Mouse (Mus musculus) neural tube, embryonic 14.5 days (tissue): ENCODE data around the gene Srm. TPM values are rescaled to one million over a fixed set of nuclear protein-coding genes. Genes with fewer than 3 reads are reported as not detected.

Experiments used
- ATAC-seq: fragments of 200-750 bp; cut with Nextera tagmentation; 2 replicates; pipeline ENCODE4 v1.8.0; 2017; ENCODE audit warnings: low read depth, mild to moderate bottlenecking, moderate TSS enrichment, moderate library complexity
- H3K27ac ChIP-seq: fragments of 300-500 bp; sonication (generic); 2 replicates; pipeline ENCODE4 v1.5.1; 2014; ENCODE audit warnings: low read depth, mild to moderate bottlenecking, control low read depth, low read length, moderate library complexity, mixed read lengths
- H3K27me3 ChIP-seq: fragments of 300-500 bp; sonication (generic); 2 replicates; pipeline ENCODE4 v1.6.1; 2014; ENCODE audit warnings: low read length; ENCODE audit not compliant: control insufficient read depth, insufficient read depth
- H3K36me3 ChIP-seq: fragments of 300-500 bp; sonication (generic); 2 replicates; pipeline ENCODE4 v1.6.1; 2014; ENCODE audit warnings: low read length, mixed read lengths; ENCODE audit not compliant: control insufficient read depth, insufficient read depth
- H3K4me1 ChIP-seq: fragments of 300-500 bp; sonication (generic); 2 replicates; pipeline ENCODE4 v1.6.1; 2014; ENCODE audit warnings: low read length; ENCODE audit not compliant: control insufficient read depth, insufficient read depth
- H3K4me2 ChIP-seq: fragments of 300-500 bp; sonication (generic); 2 replicates; pipeline ENCODE4 v1.6.1; 2014; ENCODE audit warnings: mild to moderate bottlenecking, low read depth, low read length, control low read depth
- H3K4me3 ChIP-seq: fragments of 300-500 bp; sonication (generic); 2 replicates; pipeline ENCODE4 v1.5.1; 2014; ENCODE audit warnings: low read depth, low read length, control low read depth, mixed read lengths
- H3K9ac ChIP-seq: fragments of 300-500 bp; sonication (generic); replicated peaks from 2 replicates; pipeline ENCODE4 v1.6.1; 2014; ENCODE audit warnings: low read depth, mild to moderate bottlenecking, control low read depth, low read length, mixed read lengths
- H3K9me3 ChIP-seq: fragments of 300-500 bp; sonication (generic); 2 replicates; pipeline ENCODE4 v1.6.1; 2016; ENCODE audit warnings: low read length; ENCODE audit not compliant: control insufficient read depth
- WGBS: fragments of 180-500 bp; shearing (Covaris S2); extraction: QIAGEN DNeasy Blood & Tissue Kit; methylation state at CpG from one replicate; pipeline ENCODE4 v1.1.7; 2014; 5-methylcytosine and 5-hydroxymethylcytosine counted together
- polyA plus RNA-seq: library from polyadenylated mRNA; unstranded; fragments of >200 nt; fragmentation: Nextera tagmentation; extraction: Ambion mirVana; gene quantifications from 2 replicates; pipeline ENCODE4 v1.2.1, GENCODE M21; 2014

Gene Srm
- polyA plus RNA-seq, 1 experiment from 2014 or later: 189 TPM

- Histone ChIP-seq H3K27ac (no peak overlapping the region), H3K36me3 (peaks cover 57% of the 10 kb centered on the region), H3K9ac (no peak overlapping the region), H3K9me3 (no peaks in the 10 kb centered on the region), H3K4me3 (no peak overlapping the region), H3K27me3 (no peaks in the 10 kb centered on the region), H3K4me2 (no peak overlapping the region), H3K4me1 (no peaks in the 10 kb centered on the region)
- ATAC-seq: no peak
- 90% methylated on average over 9 of the region's 9 CpGs for WGBS
Measured at GRCm38 (mm10) chr4:148580765-148581164, 10.5 kb upstream of the Srm start.

- peaks cover 50% of the 10 kb centered on the region for H3K36me3 ChIP-seq
- 95% methylated on average over 5 of the region's 5 CpGs for WGBS
- no peaks in the 10 kb centered on the region for H3K9me3 ChIP-seq
Measured at GRCm38 (mm10) chr4:148581422-148581821, 9.9 kb upstream of the Srm start.

GRCm38 (mm10) chr4:148583257-148583656, 8.0 kb upstream of the Srm start:
- Histone ChIP-seq H3K27ac (no peak overlapping the region), H3K4me1 (no peaks in the 10 kb centered on the region), H3K4me2 (no peak overlapping the region), H3K27me3 (no peaks in the 10 kb centered on the region), H3K9ac (no peak overlapping the region), H3K36me3 (peaks cover 35% of the 10 kb centered on the region), H3K4me3 (no peak overlapping the region), H3K9me3 (no peaks in the 10 kb centered on the region)
- 87% methylated on average over 4 of the region's 4 CpGs for WGBS
- no peak for ATAC-seq

More at GRCm38 (mm10) chr4:148581422-148581821, 9.9 kb upstream of the Srm start:
- no peaks in the 10 kb centered on the region for H3K27me3 ChIP-seq
- ATAC-seq: no peak
- no peak overlapping the region for H3K4me2 ChIP-seq
- H3K9ac ChIP-seq: no peak overlapping the region
- no peak overlapping the region for H3K27ac ChIP-seq
- no peaks in the 10 kb centered on the region for H3K4me1 ChIP-seq
- no peak overlapping the region for H3K4me3 ChIP-seq

GRCm38 (mm10) chr4:148586648-148587047, 4.7 kb upstream of the Srm start:
- no peaks in the 10 kb centered on the region for H3K27me3 ChIP-seq
- peaks cover 4% of the 10 kb centered on the region; the same call in 1 of the 2 replicates for H3K36me3 ChIP-seq
- H3K27ac ChIP-seq: no peak overlapping the region
- peaks cover 3% of the 10 kb centered on the region; the same call in 1 of the 2 replicates for H3K4me1 ChIP-seq
- no peak overlapping the region for H3K4me3 ChIP-seq
- no peak overlapping the region for H3K9ac ChIP-seq
- H3K4me2 ChIP-seq: no peak overlapping the region
- no peak for ATAC-seq
- no peaks in the 10 kb centered on the region for H3K9me3 ChIP-seq
- 84% methylated on average over 9 of the region's 9 CpGs for WGBS

- no peak overlapping the region for H3K27ac ChIP-seq
- 80% methylated on average over 9 of the region's 9 CpGs for WGBS
- no peak overlapping the region for H3K4me3 ChIP-seq
- peaks cover 15% of the 10 kb centered on the region for H3K4me1 ChIP-seq
- ATAC-seq: no peak
- H3K9ac ChIP-seq: no peak overlapping the region
- 0 out of 2 replicates have a peak, but pooled peaks cover 6% of the 10 kb centered on the region for H3K36me3 ChIP-seq
- H3K4me2 ChIP-seq: no peak overlapping the region
- no peaks in the 10 kb centered on the region for H3K27me3 ChIP-seq
- no peaks in the 10 kb centered on the region for H3K9me3 ChIP-seq
Measured at GRCm38 (mm10) chr4:148588793-148589192, 2.5 kb upstream of the Srm start.

- 0 out of 2 replicates have a peak, but pooled peaks cover 12% of the 10 kb centered on the region for H3K36me3 ChIP-seq
- H3K9me3 ChIP-seq: no peaks in the 10 kb centered on the region
- no peak overlapping the region for H3K9ac ChIP-seq
- no peak for ATAC-seq
- H3K4me2 ChIP-seq: no peak overlapping the region
- H3K4me3 ChIP-seq: no peak overlapping the region
- peaks cover 15% of the 10 kb centered on the region for H3K4me1 ChIP-seq
- no peaks in the 10 kb centered on the region for H3K27me3 ChIP-seq
- H3K27ac ChIP-seq: no peak overlapping the region
- WGBS: 62% methylated on average over 6 of the region's 8 CpGs
Measured at GRCm38 (mm10) chr4:148589565-148589964, 1.7 kb upstream of the Srm start.

GRCm38 (mm10) chr4:148590421-148591170, 707 bp upstream of the Srm start:
- Histone ChIP-seq H3K4me2 (peak overlapping the region; percentile 96), H3K27ac (peak overlapping the region; percentile 45), H3K9me3 (no peaks in the 10 kb centered on the region), H3K4me1 (peaks cover 15% of the 10 kb centered on the region), H3K4me3 (peak overlapping the region; percentile 61), H3K36me3 (peaks cover 22% of the 10 kb centered on the region; the same call in 1 of the 2 replicates), H3K9ac (peak overlapping the region; percentile 30; the same call in 1 of the 2 replicates), H3K27me3 (no peaks in the 10 kb centered on the region)
- no peak for ATAC-seq
- WGBS: 6% methylated on average over 18 of the region's 18 CpGs

- peak overlapping the region; percentile 96 for H3K4me2 ChIP-seq
- ATAC-seq: peak; percentile 59; the same call in 1 of the 2 replicates
- peaks cover 27% of the 10 kb centered on the region for H3K36me3 ChIP-seq
- WGBS: under 1% methylated on average over 52 of the region's 53 CpGs
- peaks cover 15% of the 10 kb centered on the region for H3K4me1 ChIP-seq
- H3K27me3 ChIP-seq: no peaks in the 10 kb centered on the region
- peak overlapping the region; percentile 80 for H3K9ac ChIP-seq
- no peaks in the 10 kb centered on the region for H3K9me3 ChIP-seq
- 0 out of 2 replicates have a peak overlapping the region, but pooled peaks have one; percentile 16 for H3K27ac ChIP-seq
- peak overlapping the region; percentile 61 for H3K4me3 ChIP-seq
Measured at GRCm38 (mm10) chr4:148591637-148592380, 506 bp downstream of the Srm start.

- no peaks in the 10 kb centered on the region for H3K9me3 ChIP-seq
- H3K27ac ChIP-seq: no peak overlapping the region
- no peak overlapping the region for H3K4me3 ChIP-seq
- H3K36me3 ChIP-seq: peaks cover 27% of the 10 kb centered on the region
- H3K27me3 ChIP-seq: no peaks in the 10 kb centered on the region
- WGBS: 94% methylated on average over 11 of the region's 11 CpGs
- no peak overlapping the region for H3K9ac ChIP-seq
- peaks cover 15% of the 10 kb centered on the region for H3K4me1 ChIP-seq
- no peak overlapping the region for H3K4me2 ChIP-seq
- ATAC-seq: no peak
Measured at GRCm38 (mm10) chr4:148593996-148594395, 2.7 kb downstream of the Srm start.
